Mouse (Mus musculus) lung, adult 2 months (tissue): ENCODE data around the gene Cdk5.

Experiments used
- CTCF ChIP-seq: fragments of 200-500 bp; IDR thresholded peaks from 2 replicates; pipeline ENCODE4 v1.5.1; 2011; ENCODE audit warnings: mild to moderate bottlenecking, low read length, control low read depth; ENCODE audit not compliant: insufficient read depth
- POLR2A ChIP-seq: fragments of 200-500 bp; IDR thresholded peaks from 2 replicates; pipeline ENCODE4 v1.6.1; 2011; ENCODE audit warnings: low read depth, mild to moderate bottlenecking, control low read depth, low read length, borderline replicate concordance; ENCODE audit errors: extremely low read depth

DNA sequence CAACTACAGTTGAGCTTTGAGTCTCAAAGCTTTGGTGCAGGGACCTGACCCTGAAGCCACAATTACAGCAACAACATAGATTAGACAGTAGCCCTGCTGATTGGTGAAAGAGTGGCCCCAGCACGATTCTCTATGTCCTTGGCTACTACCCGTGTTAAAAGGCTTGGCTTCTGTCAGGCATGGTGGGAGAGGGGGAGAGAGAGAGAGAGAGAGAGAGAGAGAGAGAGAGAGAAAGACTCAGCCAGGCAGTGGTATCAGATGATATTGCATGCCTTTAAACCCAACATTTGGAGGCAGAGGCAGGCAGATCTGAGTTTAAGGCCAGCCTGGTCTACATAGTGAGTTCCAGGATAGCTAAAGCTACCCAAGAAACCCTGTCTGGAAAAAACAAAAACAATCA, 41.3 kb downstream of the Cdk5 start:
- TF ChIP-seq POLR2A, result no peak
- no peak for TF ChIP-seq CTCF
